Mouse (Mus musculus): Measurements from ENCODE around the gene Cad. TPM values are rescaled to one million over a fixed set of nuclear protein-coding genes. Genes with fewer than 3 reads are reported as not detected.

Gene Cad
- total RNA-seq, 2 experiments from 2014 or later: 22.3 to 25.5 TPM

- DNase-seq: no peak
Observed at GRCm38 (mm10) chr5:31071059-31071458, 16.5 kb downstream of the Cad start.

GRCm38 (mm10) chr5:31071821-31072220 is 17.2 kb downstream of the Cad start:
- DNase-seq: no peak

- DNase-seq: no peak
Observed at GRCm38 (mm10) chr5:31073176-31073575, 18.6 kb downstream of the Cad start.

GRCm38 (mm10) chr5:31076346-31076745 is 21.8 kb downstream of the Cad start:
- no peak for DNase-seq

- DNase-seq: peak; percentile 54 to 59
Observed at GRCm38 (mm10) chr5:31080059-31080794, 25.6 kb downstream of the Cad start.

- no peak for DNase-seq
Observed at GRCm38 (mm10) chr5:31080795-31081164, 26.2 kb downstream of the Cad start.

- no peak for DNase-seq
Observed at GRCm38 (mm10) chr5:31081386-31081785, 26.8 kb downstream of the Cad start.

- peak; percentile 39 to 47 for DNase-seq
Observed at GRCm38 (mm10) chr5:31082355-31082754, 27.8 kb downstream of the Cad start.

GRCm38 (mm10) chr5:31082935-31083625 is 28.5 kb downstream of the Cad start:
- DNase-seq: no peak

GRCm38 (mm10) chr5:31083949-31084348 is 29.4 kb downstream of the Cad start:
- DNase-seq: no peak

- DNase-seq: no peak
Observed at GRCm38 (mm10) chr5:31086606-31087005, 32.0 kb downstream of the Cad start.

- DNase-seq: no peak
Observed at GRCm38 (mm10) chr5:31087131-31087530, 32.6 kb downstream of the Cad start.

GRCm38 (mm10) chr5:31092231-31092975 is 37.8 kb downstream of the Cad start:
- peak; percentile 48 to 51 for DNase-seq

GRCm38 (mm10) chr5:31093151-31094041 is 38.8 kb downstream of the Cad start:
- peak; percentile 60 to 62 for DNase-seq

- no peak for DNase-seq
Observed at GRCm38 (mm10) chr5:31094100-31094798, 39.7 kb downstream of the Cad start.

- DNase-seq: peak; percentile 33 to 44
Observed at GRCm38 (mm10) chr5:31094799-31095691, 40.5 kb downstream of the Cad start.

- no peak for DNase-seq
Observed at GRCm38 (mm10) chr5:31095711-31096480, 41.3 kb downstream of the Cad start.

- no peak for DNase-seq
Observed at GRCm38 (mm10) chr5:31105814-31106335, 51.3 kb downstream of the Cad start, which contains the start of gene Dnajc5g. Dnajc5g (plus strand) TSS chr5:31106285.

GRCm38 (mm10) chr5:31108000-31108490 is 53.5 kb downstream of the Cad start, which contains the start of gene Slc30a3:
Slc30a3 (minus strand) TSS chr5:31108237.
- no peak for DNase-seq

Measured in layer of hippocampus, postnatal 36 days (tissue).